Mouse (Mus musculus): ENCODE measurements around the gene Grid1. TPM values are rescaled to one million over a fixed set of nuclear protein-coding genes. Genes with fewer than 3 reads are reported as not detected.

Gene Grid1
- polyA plus RNA-seq, 1 experiment from 2014 or later, result 0.29 TPM

- ATAC-seq (no peak; the same call in 1 of the 2 replicates), DNase-seq (ENCODE audit: low spot score) (no peak)
- 85% methylated on average over 17 of the region's 17 CpGs for WGBS
- no peak for TF ChIP-seq CTCF (IDR thresholded peaks at IDR 0.05)
- TF ChIP-seq EP300 (IDR thresholded peaks at IDR 0.05), result no peak
- Histone ChIP-seq H3K9me3 (ENCODE audit: low read length) (no peaks in the 10 kb centered on the region), H3K27me3 (replicated peaks; ENCODE audit: insufficient read depth, low read length) (no peaks in the 10 kb centered on the region), H3K4me2 (replicated peaks; ENCODE audit: low read depth, low read length) (no peak overlapping the region), H3K27ac (ENCODE audit: low read length) (no peak overlapping the region), H3K9ac (replicated peaks; ENCODE audit: low read depth) (no peak overlapping the region), H3K36me3 (ENCODE audit: insufficient read depth, low read length) (no peaks in the 10 kb centered on the region), H3K4me3 (ENCODE audit: low read depth, low read length) (no peak overlapping the region), H3K4me1 (ENCODE audit: insufficient read depth, low read depth, low read length) (no peaks in the 10 kb centered on the region)
Observed at GRCm38 (mm10) chr14:34945471-34946313, 125.8 kb downstream of the Grid1 start.

DNA sequence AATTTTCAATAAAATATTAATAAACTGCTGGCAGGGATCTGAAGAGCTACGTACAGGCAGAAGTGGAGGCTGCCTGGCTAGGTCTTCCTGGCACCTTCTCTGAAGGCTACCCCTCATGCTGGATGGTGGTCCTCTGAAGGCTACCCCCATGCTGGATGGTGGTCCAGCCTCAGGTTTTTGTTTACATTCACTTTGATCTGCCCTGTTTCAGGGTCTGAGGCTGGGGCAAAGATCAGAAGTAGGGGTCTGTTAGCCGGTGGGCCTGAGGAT, 126.3 kb downstream of the Grid1 start:
- no peak overlapping the region for H3K4me3 ChIP-seq (ENCODE audit: low read depth, low read length)
- no peaks in the 10 kb centered on the region for H3K36me3 ChIP-seq (ENCODE audit: insufficient read depth, low read length)
- no peak overlapping the region for H3K27ac ChIP-seq (ENCODE audit: low read length)
- H3K9ac ChIP-seq (replicated peaks; ENCODE audit: low read depth), result no peak overlapping the region
- no peak for TF ChIP-seq EP300 (IDR thresholded peaks at IDR 0.05)
- ATAC-seq (no peak), DNase-seq (ENCODE audit: low spot score) (no peak)
- H3K9me3 ChIP-seq (ENCODE audit: low read length), result no peaks in the 10 kb centered on the region
- H3K27me3 ChIP-seq (replicated peaks; ENCODE audit: insufficient read depth, low read length), result no peaks in the 10 kb centered on the region
- WGBS, result 68% methylated on average over 2 of the region's 2 CpGs
- H3K4me1 ChIP-seq (ENCODE audit: insufficient read depth, low read depth, low read length), result no peaks in the 10 kb centered on the region
- no peak overlapping the region for H3K4me2 ChIP-seq (replicated peaks; ENCODE audit: low read depth, low read length)

DNA sequence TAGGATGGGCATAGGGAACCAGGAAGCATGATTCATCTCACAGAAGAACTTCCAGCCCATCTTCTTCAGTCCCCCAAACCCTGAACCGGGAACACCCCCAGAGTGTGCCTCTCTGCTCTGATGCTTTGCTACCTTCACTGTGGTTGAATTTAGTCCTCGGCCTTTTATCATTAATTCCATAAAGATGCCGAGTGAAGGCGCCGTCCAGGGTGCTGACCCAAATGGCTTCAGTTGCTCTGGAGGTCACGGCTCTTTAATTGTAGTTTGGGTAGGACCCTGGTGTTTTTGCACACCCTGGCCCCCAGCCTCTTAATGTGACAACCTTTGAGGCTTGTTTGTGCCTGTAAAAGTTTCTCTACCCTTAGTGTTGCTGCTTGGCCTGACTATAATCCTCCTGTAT, 128.3 kb downstream of the Grid1 start:
- Histone ChIP-seq H3K36me3 (ENCODE audit: insufficient read depth, low read length) (no peaks in the 10 kb centered on the region), H3K4me1 (ENCODE audit: insufficient read depth, low read depth, low read length) (no peaks in the 10 kb centered on the region), H3K4me2 (replicated peaks; ENCODE audit: low read depth, low read length) (no peak overlapping the region), H3K27me3 (replicated peaks; ENCODE audit: insufficient read depth, low read length) (no peaks in the 10 kb centered on the region), H3K9me3 (ENCODE audit: low read length) (no peaks in the 10 kb centered on the region), H3K4me3 (ENCODE audit: low read depth, low read length) (no peak overlapping the region), H3K27ac (ENCODE audit: low read length) (no peak overlapping the region), H3K9ac (replicated peaks; ENCODE audit: low read depth) (no peak overlapping the region)
- ATAC-seq (no peak), DNase-seq (ENCODE audit: low spot score) (no peak)
- WGBS, result 75% methylated on average over 6 of the region's 6 CpGs
- no peak for TF ChIP-seq CTCF (IDR thresholded peaks at IDR 0.05)
- no peak for TF ChIP-seq EP300 (IDR thresholded peaks at IDR 0.05)

GRCm38 (mm10) chr14:34952311-34952710, 132.4 kb downstream of the Grid1 start:
- DNase-seq (ENCODE audit: low spot score) (peak; percentile 19), ATAC-seq (no peak)
- WGBS, result 33% methylated on average over 3 of the region's 3 CpGs
- H3K4me1 ChIP-seq (ENCODE audit: insufficient read depth, low read depth, low read length), result no peaks in the 10 kb centered on the region
- H3K27me3 ChIP-seq (replicated peaks; ENCODE audit: insufficient read depth, low read length), result no peaks in the 10 kb centered on the region
- no peaks in the 10 kb centered on the region for H3K9me3 ChIP-seq (ENCODE audit: low read length)
- H3K4me3 ChIP-seq (ENCODE audit: low read depth, low read length), result no peak overlapping the region
- H3K27ac ChIP-seq (ENCODE audit: low read length), result no peak overlapping the region
- no peak overlapping the region for H3K4me2 ChIP-seq (replicated peaks; ENCODE audit: low read depth, low read length)
- H3K36me3 ChIP-seq (ENCODE audit: insufficient read depth, low read length), result no peaks in the 10 kb centered on the region
- no peak overlapping the region for H3K9ac ChIP-seq (replicated peaks; ENCODE audit: low read depth)
- TF ChIP-seq CTCF (IDR thresholded peaks at IDR 0.05), result no peak
- no peak for TF ChIP-seq EP300 (IDR thresholded peaks at IDR 0.05)

DNA sequence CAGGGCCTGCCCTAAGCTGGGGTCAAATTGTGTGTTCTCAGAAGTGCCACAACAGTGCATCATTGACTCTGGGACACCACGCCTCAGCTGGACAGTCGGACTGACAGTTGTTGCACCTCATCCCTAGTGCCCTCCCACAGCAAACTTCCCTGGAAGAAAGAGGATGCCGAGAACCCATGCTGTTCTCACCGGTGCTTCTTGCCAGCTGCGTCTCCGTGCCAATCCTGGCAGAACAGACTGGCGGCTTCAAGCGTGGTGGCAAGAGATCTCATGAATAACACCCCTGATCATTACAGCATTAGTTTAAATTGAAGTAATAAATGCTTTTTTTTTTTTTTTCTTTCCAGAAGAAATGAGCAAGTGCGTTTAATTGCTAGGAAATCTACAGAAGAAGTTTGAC, 133.7 kb downstream of the Grid1 start:
- Histone ChIP-seq H3K9ac (replicated peaks; ENCODE audit: low read depth) (no peak overlapping the region), H3K4me1 (ENCODE audit: insufficient read depth, low read depth, low read length) (no peaks in the 10 kb centered on the region), H3K36me3 (ENCODE audit: insufficient read depth, low read length) (no peaks in the 10 kb centered on the region), H3K9me3 (ENCODE audit: low read length) (no peaks in the 10 kb centered on the region), H3K27ac (ENCODE audit: low read length) (no peak overlapping the region), H3K4me2 (replicated peaks; ENCODE audit: low read depth, low read length) (no peak overlapping the region), H3K27me3 (replicated peaks; ENCODE audit: insufficient read depth, low read length) (no peaks in the 10 kb centered on the region), H3K4me3 (ENCODE audit: low read depth, low read length) (no peak overlapping the region)
- DNase-seq (ENCODE audit: low spot score) (no peak), ATAC-seq (no peak)
- TF ChIP-seq EP300 (IDR thresholded peaks at IDR 0.05), result no peak
- no peak for TF ChIP-seq CTCF (IDR thresholded peaks at IDR 0.05)
- WGBS, result 84% methylated on average over 9 of the region's 9 CpGs

- Histone ChIP-seq H3K9ac (replicated peaks; ENCODE audit: low read depth) (no peak overlapping the region), H3K9me3 (ENCODE audit: low read length) (no peaks in the 10 kb centered on the region), H3K4me2 (replicated peaks; ENCODE audit: low read depth, low read length) (no peak overlapping the region), H3K27me3 (replicated peaks; ENCODE audit: insufficient read depth, low read length) (no peaks in the 10 kb centered on the region), H3K4me1 (ENCODE audit: insufficient read depth, low read depth, low read length) (no peaks in the 10 kb centered on the region), H3K36me3 (ENCODE audit: insufficient read depth, low read length) (no peaks in the 10 kb centered on the region), H3K27ac (ENCODE audit: low read length) (no peak overlapping the region), H3K4me3 (ENCODE audit: low read depth, low read length) (no peak overlapping the region)
- ATAC-seq, result no peak
- TF ChIP-seq CTCF (IDR thresholded peaks at IDR 0.05) (no peak), EP300 (IDR thresholded peaks at IDR 0.05) (no peak)
- WGBS, result 79% methylated on average over 1 of the region's 1 CpGs
- DNase-seq (ENCODE audit: low spot score), result no peak
Observed at GRCm38 (mm10) chr14:34955689-34956088, 135.8 kb downstream of the Grid1 start.

GRCm38 (mm10) chr14:34960227-34960626, 140.3 kb downstream of the Grid1 start:
- TF ChIP-seq EP300 (IDR thresholded peaks at IDR 0.05) (no peak), CTCF (IDR thresholded peaks at IDR 0.05) (no peak)
- Histone ChIP-seq H3K4me3 (ENCODE audit: low read depth, low read length) (no peak overlapping the region), H3K4me2 (replicated peaks; ENCODE audit: low read depth, low read length) (no peak overlapping the region), H3K27ac (ENCODE audit: low read length) (no peak overlapping the region), H3K9me3 (ENCODE audit: low read length) (no peaks in the 10 kb centered on the region), H3K36me3 (ENCODE audit: insufficient read depth, low read length) (no peaks in the 10 kb centered on the region), H3K4me1 (ENCODE audit: insufficient read depth, low read depth, low read length) (no peaks in the 10 kb centered on the region), H3K27me3 (replicated peaks; ENCODE audit: insufficient read depth, low read length) (no peaks in the 10 kb centered on the region), H3K9ac (replicated peaks; ENCODE audit: low read depth) (no peak overlapping the region)
- no peak for DNase-seq (ENCODE audit: low spot score)
- no peak for ATAC-seq
- 47% methylated on average over 6 of the region's 6 CpGs for WGBS

Data from lung, postnatal 0 days (tissue).